Mouse (Mus musculus): ENCODE data around the gene Zc3h7b. TPM values are rescaled to one million over a fixed set of nuclear protein-coding genes. Genes with fewer than 3 reads are reported as not detected.

Zc3h7b gene
- polyA plus RNA-seq, 1 experiment from 2014 or later: 14.5 TPM

DNA sequence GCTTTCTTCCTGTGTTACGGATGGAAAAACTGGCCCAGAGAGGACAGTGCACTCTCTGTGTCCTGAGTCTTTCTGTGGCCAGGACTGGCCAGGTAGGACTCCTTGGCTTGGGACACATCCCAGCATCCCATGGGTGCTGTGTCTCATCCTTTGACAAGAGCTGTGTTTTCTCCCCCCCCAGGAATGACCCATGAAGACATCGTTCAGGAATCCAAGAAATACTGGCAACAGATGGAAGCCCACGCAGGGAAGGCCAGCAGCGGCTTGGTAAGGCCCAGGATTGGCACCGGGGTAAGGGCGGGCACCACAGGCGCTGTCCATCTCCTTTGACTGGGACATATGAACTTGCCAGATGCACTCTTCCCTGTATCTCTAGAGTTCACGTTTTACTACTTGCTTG lies 40.8 kb downstream of the Zc3h7b start:
- DNase-seq (ENCODE audit: low spot score): no peak

DNA sequence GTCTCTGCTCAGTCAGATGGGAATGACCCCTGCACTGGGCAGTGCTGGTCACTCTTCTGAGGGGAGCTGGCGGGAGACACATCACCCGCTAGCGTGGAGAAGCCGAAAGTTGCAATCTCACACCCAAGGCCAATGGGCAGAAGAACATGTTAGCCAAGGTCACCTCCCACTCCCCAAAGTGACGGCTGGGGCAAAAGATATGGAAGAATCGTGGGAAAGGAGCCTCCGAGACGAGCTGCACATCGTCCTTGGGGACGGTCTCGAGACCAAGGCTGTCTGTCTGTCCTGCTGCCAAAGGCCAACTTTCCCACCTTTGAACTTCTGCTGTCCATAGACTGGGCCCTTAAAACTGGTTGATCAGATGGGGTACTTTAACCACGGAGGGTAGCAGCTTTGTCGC lies 42.7 kb downstream of the Zc3h7b start:
- no peak for DNase-seq (ENCODE audit: low spot score)

DNA sequence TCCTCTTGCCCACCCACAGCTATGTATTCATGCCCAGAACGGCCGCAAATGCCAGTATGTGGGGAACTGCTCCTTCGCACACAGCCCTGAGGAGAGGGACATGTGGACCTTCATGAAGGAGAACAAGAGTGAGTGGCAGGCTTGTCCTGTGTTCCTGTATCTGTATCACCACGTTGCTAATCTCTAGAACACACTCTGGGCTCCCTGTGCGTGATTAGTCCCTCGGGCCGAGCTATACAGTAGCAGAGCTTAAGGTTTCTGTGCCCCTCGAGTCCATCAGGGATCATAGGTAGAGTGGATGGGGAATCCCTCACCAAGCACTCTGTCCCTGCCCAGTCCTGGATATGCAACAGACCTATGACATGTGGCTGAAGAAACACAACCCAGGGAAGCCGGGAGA lies 47.6 kb downstream of the Zc3h7b start:
- no peak for DNase-seq (ENCODE audit: low spot score)

DNA sequence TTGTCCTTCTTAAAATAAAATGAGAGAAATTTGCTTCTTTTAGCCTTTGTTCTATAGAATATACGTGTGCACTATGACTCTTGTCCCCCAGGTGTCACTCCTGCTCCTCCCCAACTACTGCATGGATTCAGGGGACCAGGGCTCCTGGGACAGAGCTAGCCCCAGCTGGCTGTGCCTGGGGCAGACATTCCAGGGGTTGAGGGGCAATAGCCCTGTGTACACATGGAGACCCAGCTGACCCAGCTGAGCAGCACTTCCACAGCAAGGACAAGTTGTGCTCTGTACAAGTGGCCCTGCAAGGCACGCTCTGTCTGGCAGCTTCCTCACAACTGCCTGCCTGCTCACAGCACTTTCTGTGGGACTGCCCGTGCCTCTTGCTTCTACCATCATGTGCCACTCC lies 51.4 kb downstream of the Zc3h7b start:
- DNase-seq (ENCODE audit: low spot score): no peak

DNA sequence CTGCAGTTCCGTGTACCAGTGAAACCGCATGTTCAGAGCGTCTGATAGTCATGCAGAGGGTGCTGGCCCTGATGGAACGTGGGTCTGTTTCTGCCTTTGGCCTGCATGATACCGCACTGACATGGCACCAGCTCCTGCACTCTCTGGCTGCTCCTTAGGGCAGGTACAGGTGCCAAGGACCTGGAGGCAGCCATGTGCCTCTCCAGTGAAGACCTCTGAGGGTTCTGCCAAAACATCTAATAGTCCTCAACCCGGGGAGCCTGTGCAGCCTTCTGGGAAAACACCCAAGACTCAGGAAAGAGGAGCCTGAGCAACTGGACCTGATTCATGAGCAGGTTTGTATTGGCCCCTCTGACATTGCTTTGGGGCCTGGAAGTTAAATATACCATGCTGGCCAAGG lies 53.0 kb downstream of the Zc3h7b start:
- no peak for DNase-seq (ENCODE audit: low spot score)

DNA sequence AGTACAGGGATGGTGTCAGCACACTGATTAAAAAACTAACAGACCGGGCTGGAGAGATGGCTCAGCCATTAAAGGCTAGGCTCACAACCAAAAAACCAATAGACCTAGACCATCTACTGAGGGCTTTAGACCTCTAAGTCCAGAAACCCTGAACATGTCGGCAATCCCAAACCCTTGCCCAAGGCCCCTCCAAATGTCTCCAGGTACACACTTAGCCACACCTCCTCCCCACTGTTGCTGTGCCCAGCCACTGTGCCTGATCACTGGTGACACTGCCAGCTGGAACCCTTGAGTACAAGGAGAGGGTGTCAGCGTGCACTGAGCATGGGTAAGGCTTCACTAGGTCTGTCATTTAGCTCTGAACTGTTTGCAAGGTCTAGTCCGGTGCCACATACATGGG lies 53.6 kb downstream of the Zc3h7b start:
- no peak for DNase-seq (ENCODE audit: low spot score)

DNA sequence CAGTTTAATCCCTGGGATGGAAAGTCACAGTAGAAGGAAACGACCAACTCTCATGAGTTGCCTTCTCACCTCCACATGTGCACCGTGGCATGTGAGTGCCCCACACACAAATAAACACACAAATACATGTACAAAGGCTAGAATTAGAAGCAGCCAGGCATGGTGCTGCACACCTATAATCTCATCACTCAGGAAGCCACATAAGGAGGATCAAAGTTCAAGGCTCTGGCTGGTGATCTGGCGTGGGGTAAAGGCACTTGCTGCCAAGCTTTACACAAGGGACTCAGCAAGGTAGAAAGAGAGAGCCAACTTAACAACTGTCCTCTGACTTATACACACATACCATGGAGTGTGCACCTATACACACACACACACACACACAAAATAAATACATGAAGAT lies 55.5 kb downstream of the Zc3h7b start:
- no peak for DNase-seq (ENCODE audit: low spot score)

DNA sequence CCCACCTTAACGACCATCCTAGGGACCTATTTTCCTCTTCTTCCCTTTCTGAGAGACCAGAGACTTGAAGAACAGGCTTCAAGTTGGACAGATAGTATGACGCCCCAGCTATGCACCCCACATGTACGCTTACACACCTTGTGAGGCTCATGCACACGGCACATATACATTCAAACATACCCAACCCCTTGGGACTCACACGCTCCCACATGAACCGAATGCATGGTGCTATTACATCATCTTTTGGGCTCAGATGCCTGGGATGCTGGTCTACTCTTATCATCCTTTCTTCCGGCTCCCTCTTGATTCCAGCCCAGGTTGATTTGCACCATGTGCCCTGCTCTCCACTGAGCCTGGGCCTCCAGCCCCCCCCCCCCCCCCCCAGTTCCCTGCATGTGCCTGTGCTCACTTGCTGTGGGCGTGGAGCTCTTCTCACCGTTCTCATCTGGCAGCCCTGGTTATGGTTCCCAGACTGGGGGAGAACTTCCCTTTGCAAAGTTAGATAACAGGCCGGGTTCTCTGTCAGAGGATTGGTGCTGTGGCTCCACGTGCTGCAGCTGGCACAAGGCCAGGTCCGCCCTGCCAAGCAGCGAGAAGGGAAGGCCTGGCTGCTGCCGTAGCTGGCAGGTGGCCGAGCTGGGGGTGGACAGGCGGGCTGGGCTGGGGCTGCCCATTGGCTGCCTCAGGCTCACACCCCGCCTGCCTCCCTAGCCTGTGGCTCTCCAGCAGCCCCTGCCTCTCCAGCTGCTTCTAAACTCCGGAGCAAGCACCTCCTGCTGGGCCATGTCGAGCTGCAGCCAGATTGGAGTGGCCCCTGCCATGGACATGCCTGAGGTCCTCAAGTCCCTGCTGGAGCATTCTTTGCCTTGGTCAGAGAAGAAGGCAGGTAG lies 57.4 kb downstream of the Zc3h7b start, which contains the start of gene Tef:
Gene Tef (plus strand): TSS at position 421 of the 890 bp plus-strand sequence.
- DNase-seq (ENCODE audit: low spot score): peak; percentile 61

DNA sequence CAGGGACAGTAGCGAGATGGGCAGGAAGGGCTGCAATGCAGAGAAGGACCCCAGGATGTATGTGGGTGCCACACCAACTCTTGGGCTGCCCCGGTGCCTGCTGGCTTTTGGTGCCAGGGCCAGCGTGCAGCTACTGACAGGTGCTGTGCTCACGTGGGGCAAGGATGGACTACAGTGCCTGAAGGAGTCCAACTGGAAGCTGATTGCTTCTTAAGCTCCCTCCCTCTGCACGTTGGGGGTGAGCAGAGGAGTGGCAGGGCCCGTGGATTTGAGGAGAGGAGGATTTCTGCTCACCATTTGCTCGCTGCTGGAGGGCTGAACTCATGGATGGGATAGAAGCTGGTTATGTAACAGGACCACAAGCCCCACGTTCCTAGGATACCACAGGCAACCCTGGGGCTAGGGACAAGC lies 58.1 kb downstream of the Zc3h7b start:
- DNase-seq (ENCODE audit: low spot score): no peak

DNA sequence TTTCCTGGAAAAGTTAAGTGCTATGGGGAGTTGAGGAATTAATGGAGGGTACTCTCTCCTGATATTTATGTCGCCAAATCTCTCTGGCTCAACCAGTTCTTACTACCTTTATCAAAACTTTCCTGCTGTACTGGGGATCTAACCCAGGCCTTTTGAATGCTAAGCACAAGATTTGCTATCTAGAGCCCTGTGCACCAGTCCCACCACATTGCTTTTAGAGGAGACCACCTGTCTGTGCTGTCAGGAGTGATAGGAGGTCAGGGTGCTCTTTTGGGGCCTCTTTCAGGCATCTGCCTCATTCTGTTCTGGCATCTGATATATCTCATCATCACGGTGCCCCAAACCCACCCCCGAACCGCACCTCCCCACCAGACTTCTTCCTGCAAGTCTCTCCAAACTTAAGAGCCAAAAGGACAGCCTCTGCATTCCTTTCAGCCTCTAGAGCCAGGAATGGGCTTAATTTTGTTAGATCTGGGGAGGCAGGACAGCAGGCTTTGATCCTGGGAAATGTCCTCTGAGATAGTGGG lies 58.6 kb downstream of the Zc3h7b start:
- DNase-seq (ENCODE audit: low spot score): no peak

DNA sequence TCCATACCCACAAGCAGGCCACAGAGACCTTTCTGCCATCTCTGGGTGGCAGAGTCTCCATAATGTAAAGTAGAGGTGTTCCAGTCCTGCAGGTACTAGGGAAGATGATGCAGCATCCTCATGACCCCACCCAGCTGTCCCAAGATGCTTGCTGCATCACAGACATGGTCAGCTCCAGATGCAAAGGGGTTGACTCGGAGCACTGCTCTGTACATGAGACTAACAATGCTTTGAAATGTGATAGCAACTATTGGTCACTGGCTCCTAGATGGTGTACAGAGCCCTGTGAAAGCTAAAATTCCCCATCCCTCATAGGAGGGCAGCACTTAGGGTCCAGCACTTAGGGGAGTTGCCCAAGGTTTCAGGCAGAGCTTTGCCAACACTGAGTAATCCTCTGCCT lies 59.3 kb downstream of the Zc3h7b start:
- DNase-seq (ENCODE audit: low spot score): no peak

DNA sequence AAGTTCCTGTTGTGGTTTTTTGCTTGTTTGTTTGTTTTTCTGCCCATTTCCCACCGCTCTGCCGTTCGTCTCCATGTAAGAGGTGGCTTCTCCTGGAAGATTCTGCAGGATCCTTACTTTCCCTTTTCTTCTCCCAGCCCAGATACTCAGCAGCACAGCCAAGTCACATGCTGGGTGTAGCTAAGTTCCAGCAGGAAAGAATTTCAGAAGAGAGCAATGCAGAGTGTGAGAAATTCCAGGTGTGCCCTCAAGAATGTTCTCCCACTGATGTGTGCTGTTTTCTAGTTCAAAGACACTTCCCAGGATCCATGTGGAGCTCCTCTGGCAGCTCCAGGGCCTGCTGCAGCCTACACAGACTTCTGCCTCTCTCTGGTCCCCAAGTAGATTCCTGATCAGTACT lies 60.0 kb downstream of the Zc3h7b start:
- DNase-seq (ENCODE audit: low spot score): no peak

DNA sequence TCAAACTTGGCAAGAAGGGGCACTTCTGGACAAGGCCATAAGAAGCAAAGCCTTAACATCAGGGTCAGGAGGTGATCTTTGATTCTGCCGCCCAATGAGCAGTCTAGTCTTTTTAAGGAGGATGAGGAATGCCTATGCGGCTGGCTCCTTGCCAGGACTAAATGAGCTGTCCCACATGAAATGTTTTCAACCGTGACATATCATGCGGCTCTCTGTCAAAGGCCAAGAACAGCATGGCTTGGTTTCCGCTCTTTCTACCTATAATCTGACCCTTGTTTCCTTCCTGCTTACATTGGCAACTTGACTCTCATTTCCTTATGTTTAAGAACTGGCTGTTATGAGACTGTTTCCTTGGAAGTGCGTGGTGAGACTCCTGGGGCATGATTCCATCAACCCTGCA lies 60.8 kb downstream of the Zc3h7b start:
- DNase-seq (ENCODE audit: low spot score): no peak

DNA sequence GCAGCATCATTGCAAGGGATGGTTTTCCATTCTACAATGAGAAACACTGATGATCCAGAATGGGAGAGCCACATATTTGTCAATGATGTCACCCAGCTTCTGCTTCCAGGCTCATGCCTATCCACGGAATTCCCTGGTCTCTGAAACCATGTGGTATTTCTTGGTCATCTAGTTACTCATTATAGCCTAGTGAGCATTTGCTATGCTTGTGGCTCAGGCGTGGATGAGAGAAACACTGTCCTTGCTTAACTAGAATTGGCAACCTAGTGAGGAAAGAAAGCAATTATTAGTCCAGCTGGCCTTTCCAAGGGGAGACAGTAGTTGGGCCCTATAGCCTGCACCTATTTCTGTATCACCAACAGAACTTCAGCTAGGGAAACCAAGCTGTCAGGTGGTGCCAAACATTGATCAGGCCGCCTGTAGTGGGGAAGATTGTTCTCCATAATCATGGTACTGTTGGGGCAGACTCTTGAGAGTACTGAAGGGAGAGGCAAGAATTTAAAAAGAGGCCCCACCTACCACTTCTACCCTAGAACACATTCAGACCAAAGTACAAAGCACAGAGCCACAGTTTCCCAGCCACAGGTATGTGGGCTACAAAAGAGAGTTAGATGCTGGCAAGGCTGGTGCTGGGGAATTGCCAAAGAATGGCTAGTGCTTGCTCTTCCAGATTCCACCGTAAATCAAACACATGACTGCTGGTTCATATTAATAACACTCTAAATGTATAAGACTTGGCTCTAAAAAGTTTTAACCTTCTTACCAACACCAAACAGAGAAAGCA lies 62.0 kb downstream of the Zc3h7b start:
- no peak for DNase-seq (ENCODE audit: low spot score)

DNA sequence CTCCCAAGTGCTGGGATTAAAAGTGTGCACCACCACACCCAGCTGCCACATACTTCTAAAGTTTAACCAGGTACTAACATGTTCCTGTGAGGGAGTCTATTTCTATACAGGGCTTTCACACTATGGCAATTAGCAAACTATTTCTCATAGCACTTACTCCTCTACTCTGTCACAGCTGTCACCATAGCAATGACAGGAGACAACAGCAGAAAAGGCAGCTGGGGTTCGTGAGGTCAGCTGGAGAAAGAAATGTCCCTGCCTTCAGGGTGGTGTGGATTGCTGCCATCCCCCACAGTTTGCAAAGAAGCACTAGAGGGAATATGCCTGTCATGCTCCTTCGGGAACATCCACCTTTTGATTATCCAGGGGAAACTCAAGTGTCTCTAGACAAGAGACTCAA lies 63.9 kb downstream of the Zc3h7b start:
- no peak for DNase-seq (ENCODE audit: low spot score)

DNA sequence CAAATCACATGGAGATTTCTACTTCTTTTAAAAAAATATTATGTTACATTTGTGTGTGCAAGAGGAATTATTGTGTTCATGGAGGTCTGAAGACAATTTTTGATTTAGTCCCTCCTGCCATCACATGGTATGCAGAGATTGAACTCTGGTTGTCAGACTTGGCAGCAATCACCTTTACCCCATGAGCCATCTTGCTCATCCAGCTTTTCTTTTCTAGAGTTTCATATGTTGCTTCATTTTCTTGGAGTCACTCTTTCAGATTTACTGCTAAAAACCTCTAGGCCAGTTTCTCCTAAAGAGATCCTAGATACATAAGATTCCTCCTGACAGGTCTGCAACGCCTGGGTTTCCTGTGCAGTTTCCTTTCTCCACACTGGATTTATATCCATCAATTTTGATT lies 64.7 kb downstream of the Zc3h7b start:
- DNase-seq (ENCODE audit: low spot score): no peak

DNA sequence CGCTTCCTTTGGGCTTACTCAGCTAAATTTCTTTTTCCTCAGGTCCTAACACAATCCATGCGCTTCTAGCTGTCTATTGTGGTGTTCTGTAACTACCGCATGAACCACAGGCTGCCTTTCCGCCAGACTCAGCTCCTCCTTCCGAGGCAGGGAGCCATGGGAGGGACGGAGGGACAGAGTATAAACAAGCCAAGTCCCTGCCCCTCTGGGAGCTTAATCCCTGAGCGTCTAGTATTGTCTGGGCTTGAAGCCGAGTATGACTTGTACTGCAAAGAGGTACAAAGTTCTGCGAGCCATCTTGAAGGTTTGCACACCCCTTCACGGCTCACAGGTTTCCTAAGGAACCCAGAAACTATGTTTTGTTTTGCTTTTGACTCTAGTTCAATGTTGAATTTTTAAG lies 65.3 kb downstream of the Zc3h7b start:
- peak; percentile 57 for DNase-seq (ENCODE audit: low spot score)

DNA sequence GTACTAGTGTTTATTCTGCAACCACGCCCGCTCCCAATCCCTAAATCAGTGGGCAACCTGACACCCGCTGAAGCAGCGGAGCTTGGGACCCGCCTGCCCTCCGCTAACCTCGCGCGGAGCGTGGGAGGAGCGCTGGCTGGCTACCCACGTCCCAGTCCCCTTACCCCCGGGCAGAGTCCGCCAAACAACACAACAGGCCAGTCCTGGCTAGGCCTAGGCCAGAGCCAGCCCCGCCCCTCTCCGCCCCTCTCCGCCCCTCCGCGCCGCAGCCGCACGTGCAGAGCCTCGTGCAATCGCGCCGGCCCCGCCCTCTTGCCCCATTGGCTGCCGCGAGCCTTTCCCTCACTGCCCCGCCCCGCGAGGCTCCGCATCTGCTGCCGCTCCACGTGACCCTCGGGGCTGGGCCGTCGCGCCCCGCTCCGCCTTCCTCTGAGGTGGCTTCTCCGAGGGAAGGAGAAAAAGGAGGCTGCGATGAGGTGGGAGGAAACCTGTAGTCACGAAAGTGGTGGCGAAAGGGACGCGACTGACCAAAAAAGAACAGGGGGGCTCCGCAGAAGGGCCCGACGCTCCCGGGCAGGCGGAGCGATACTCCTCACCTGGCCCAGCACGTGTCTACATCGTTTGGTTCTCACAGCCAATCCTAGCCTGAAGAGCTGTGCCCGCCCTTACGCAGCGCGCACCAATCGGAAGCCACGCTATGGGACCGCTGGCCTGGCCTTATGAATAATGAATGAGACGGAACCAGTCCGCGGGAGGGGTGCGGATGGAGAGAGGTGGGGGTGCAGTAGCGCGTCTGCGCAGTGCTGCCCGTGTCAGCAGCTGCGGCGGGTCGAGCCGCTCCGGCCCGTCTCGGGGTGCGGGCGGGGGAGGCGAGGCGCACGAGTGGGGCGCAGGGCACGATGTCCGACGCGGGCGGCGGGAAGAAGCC lies 66.1 kb downstream of the Zc3h7b start:
- peak; percentile 99 for DNase-seq (ENCODE audit: low spot score)

DNA sequence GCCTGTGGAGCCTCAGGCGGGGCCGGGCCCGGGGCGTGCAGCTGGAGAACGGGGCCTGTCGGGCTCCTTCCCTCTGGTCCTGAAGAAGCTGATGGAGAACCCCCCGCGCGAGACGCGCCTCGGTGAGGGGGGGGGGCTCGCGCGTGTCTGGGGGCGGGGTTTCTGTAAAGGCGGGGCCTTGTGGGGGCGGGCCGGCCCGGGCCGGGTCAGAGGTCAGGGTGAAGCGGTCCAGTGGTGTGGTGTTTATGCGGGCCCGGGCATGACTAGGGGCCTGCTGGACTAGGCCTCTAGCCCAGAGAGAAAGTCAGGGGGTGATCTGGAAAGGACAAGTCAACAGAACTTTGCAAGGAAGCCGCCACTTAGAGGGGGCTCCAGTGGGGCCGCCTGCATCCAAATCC lies 66.7 kb downstream of the Zc3h7b start:
- no peak for DNase-seq (ENCODE audit: low spot score)

DNA sequence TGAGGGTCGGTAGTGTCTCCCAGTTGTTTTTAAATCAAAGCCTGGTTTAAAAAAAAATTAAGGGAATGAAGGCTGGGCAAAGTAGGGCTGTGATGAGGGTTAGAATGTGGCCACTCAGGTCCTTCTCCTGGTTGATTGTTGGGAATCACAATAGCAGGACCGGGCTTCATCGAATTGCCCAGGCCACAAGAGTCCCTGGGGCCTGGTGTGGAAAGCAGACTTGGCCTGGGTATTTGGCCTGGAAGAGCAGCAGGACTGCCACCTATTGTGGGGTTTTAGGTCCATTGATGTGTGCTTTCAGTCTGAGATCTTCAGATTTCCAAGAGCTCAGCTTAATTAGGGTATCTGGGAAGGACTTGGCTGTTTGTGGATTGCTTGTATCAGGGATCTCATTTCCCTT lies 67.4 kb downstream of the Zc3h7b start:
- no peak for DNase-seq (ENCODE audit: low spot score)

All from thymus, postnatal 0 days (tissue).